Mouse (Mus musculus) stomach, embryonic 15.5 days (tissue): ENCODE results near the gene Pde3a. TPM values are rescaled to one million over a fixed set of nuclear protein-coding genes. Genes with fewer than 3 reads are reported as not detected.

Experiments used
- ATAC-seq: fragments of 200-750 bp; cut with Nextera tagmentation; 2 replicates; pipeline ENCODE4 v1.8.0; 2017; ENCODE audit warnings: low read depth, moderate number of reproducible peaks, moderate TSS enrichment; ENCODE audit not compliant: insufficient read depth, low FRiP score
- H3K27ac ChIP-seq: fragments of 300-500 bp; sonication (generic); 2 replicates; pipeline ENCODE4 v1.5.1; 2015; ENCODE audit warnings: mild to moderate bottlenecking, inconsistent platforms
- H3K27me3 ChIP-seq: fragments of 300-500 bp; sonication (generic); replicated peaks from 2 replicates; pipeline ENCODE4 v1.6.1; 2015; ENCODE audit warnings: inconsistent platforms
- H3K36me3 ChIP-seq: fragments of 300-500 bp; sonication (generic); 2 replicates; pipeline ENCODE4 v1.6.1; 2015; ENCODE audit warnings: inconsistent platforms
- H3K4me1 ChIP-seq: fragments of 300-500 bp; sonication (generic); 2 replicates; pipeline ENCODE4 v1.6.1; 2015; ENCODE audit warnings: inconsistent platforms
- H3K4me2 ChIP-seq: fragments of 300-500 bp; sonication (generic); 2 replicates; pipeline ENCODE4 v1.6.1; 2015; ENCODE audit warnings: mild to moderate bottlenecking, inconsistent platforms
- H3K4me3 ChIP-seq: fragments of 300-500 bp; sonication (generic); replicated peaks from 2 replicates; pipeline ENCODE4 v1.5.1; 2015; ENCODE audit warnings: inconsistent platforms
- H3K9ac ChIP-seq: fragments of 300-500 bp; sonication (generic); 2 replicates; pipeline ENCODE4 v1.6.1; 2015; ENCODE audit warnings: inconsistent platforms
- H3K9me3 ChIP-seq: fragments of 300-500 bp; sonication (generic); 2 replicates; pipeline ENCODE4 v1.6.1; 2016; ENCODE audit warnings: inconsistent platforms
- whole genome bisulfite sequencing: fragments of 180-500 bp; shearing (Covaris S2); methylation state at CpG from one replicate; pipeline ENCODE4 v1.1.7; 2015; 5-methylcytosine and 5-hydroxymethylcytosine counted together
- polyA plus RNA-seq: library from polyadenylated mRNA; unstranded; fragments of >200 nt; fragmentation: Nextera tagmentation; extraction: Ambion mirVana; gene quantifications from 2 replicates; pipeline ENCODE4 v1.2.1, GENCODE M21; 2015

Pde3a gene
- polyA plus RNA-seq, 1 experiment from 2014 or later = 10.6 TPM

DNA sequence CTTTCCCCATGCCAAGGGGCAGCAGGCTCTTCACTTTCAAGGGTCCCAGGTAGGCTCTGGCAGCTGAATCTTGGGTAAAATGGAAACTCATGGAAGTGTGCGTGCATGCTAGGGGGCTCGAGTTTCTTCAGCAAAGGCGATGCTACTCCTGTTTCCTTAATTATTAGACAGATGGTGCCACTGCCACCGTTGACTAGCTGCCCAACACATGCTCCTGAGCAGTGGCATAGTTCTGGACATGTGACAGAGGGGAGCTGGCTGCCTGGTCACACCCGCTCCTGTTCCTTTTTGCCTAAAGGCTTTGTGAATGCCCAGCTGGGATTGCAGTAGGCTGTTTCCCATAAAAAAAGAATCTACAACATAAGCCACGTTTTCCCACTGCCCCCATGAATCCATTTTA lies 2.7 kb upstream of the Pde3a start:
- no peaks in the 10 kb centered on the region for H3K9me3 ChIP-seq
- H3K4me3 ChIP-seq = no peak overlapping the region
- H3K4me1 ChIP-seq = peaks cover 5% of the 10 kb centered on the region; the same call in 1 of the 2 replicates
- H3K27ac ChIP-seq = no peak overlapping the region
- no peaks in the 10 kb centered on the region for H3K36me3 ChIP-seq
- 83% methylated on average over 6 of the region's 6 CpGs for WGBS
- H3K9ac ChIP-seq = no peak overlapping the region
- 0 out of 2 replicates have a peak, but pooled peaks cover 13% of the 10 kb centered on the region for H3K27me3 ChIP-seq
- H3K4me2 ChIP-seq = no peak overlapping the region
- ATAC-seq = no peak

DNA sequence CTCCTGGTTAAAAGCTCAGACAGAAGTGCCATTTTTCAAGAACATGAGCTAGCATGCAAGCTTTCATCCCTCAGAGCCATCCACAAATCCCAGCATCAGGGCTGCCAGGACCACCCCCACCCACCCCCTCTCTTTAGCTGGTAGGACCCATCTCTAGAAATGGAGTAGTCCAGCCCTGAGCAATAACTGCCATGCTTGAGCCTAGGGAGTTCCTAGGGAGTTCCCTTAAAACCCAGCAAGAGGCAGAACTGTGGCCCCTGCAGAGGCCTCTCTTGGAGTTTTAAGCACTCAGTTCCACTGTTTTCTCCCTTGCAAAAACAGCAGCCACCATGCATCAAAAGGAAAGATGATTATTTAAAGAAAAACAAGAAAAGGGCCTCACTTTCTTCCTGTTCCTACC lies 988 bp upstream of the Pde3a start:
- Histone ChIP-seq H3K27me3 (0 out of 2 replicates have a peak, but pooled peaks cover 13% of the 10 kb centered on the region), H3K27ac (0 out of 2 replicates have a peak overlapping the region, but pooled peaks have one; percentile 6), H3K9me3 (no peaks in the 10 kb centered on the region), H3K9ac (peak overlapping the region; percentile 19; the same call in 1 of the 2 replicates), H3K4me3 (peak overlapping the region; percentile 67), H3K4me2 (peak overlapping the region; percentile 57), H3K36me3 (no peaks in the 10 kb centered on the region), H3K4me1 (peaks cover 5% of the 10 kb centered on the region; the same call in 1 of the 2 replicates)
- no peak for ATAC-seq

DNA sequence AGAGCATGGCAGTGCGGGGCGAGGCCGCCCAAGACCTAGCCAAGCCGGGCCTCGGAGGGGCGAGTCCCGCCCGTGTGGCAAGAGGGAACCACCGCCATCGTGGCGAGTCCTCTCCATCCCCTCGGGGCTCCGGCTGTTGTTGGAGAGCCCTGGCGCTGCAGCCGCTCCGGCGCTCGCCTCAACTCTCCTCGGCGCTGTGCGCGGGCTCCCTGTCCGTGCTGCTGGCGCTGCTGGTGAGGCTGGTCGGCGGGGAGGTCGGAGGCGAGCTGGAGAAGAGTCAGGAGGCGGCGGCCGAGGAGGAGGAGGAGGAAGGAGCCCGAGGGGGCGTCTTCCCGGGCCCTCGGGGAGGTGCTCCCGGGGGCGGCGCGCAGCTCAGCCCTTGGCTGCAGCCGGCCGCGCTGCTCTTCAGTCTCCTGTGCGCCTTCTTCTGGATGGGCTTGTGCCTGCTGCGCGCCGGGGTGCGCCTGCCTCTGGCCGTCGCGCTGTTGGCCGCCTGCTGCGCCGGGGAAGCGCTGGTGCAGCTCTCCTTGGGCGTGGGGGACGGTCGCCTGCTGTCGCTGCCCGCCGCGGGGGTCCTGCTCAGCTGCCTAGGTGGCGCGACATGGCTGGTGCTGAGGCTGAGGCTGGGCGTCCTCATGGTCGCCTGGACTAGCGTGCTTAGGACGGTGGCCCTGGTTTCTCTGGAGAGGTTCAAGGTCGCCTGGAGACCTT lies 671 bp downstream of the Pde3a start:
- under 1% methylated on average over 66 of the region's 68 CpGs for WGBS
- Histone ChIP-seq H3K4me3 (peak overlapping the region; percentile 67), H3K36me3 (no peaks in the 10 kb centered on the region), H3K27me3 (0 out of 2 replicates have a peak, but pooled peaks cover 13% of the 10 kb centered on the region), H3K9ac (peak overlapping the region; percentile 68), H3K9me3 (no peaks in the 10 kb centered on the region), H3K4me2 (peak overlapping the region; percentile 72), H3K27ac (peak overlapping the region; percentile 94), H3K4me1 (peaks cover 5% of the 10 kb centered on the region; the same call in 1 of the 2 replicates)
- ATAC-seq = peak; percentile 83

DNA sequence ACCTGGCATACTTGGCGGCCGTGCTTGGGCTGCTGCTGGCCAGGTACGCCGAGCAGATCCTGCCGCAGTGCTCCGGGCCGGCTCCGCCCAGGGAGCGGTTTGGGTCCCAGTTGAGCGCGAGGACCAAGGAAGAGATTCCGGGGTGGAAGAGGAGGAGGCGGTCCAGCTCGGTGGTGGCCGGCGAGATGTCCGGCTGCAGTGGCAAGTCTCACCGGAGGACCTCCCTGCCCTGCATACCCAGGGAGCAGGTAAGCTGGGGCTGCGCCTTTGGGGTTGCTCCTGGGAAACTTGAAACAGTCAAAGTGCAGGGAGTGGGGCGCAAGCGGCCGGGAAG lies 1.2 kb downstream of the Pde3a start:
- ATAC-seq = no peak
- Histone ChIP-seq H3K36me3 (no peaks in the 10 kb centered on the region), H3K27ac (peak overlapping the region; percentile 94), H3K27me3 (0 out of 2 replicates have a peak, but pooled peaks cover 13% of the 10 kb centered on the region), H3K9ac (peak overlapping the region; percentile 68), H3K4me3 (peak overlapping the region; percentile 67), H3K4me1 (peaks cover 7% of the 10 kb centered on the region; the same call in 1 of the 2 replicates), H3K4me2 (peak overlapping the region; percentile 72), H3K9me3 (no peaks in the 10 kb centered on the region)
- 2% methylated on average over 22 of the region's 22 CpGs for WGBS

DNA sequence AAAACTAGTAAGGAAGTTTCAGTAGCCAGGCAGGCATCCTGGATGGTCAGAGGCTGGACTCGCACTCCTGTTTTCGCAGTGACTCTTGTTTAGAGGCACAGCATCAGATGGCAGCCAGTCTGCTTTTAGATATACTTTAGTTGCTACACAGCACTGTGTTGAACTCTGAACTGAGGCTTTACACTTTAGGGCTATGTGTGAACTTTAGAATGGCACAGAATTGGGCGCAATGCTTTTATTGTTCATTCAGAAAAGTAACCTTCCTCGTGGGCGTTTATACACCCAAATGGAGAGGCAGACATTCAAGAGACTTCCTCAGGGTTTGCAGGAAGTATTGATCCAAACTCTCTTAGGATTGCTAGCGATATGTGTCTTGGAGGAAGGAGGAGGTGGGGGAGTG lies 1.9 kb downstream of the Pde3a start:
- Histone ChIP-seq H3K4me1 (peaks cover 10% of the 10 kb centered on the region; the same call in 1 of the 2 replicates), H3K36me3 (no peaks in the 10 kb centered on the region), H3K9me3 (no peaks in the 10 kb centered on the region), H3K4me3 (peak overlapping the region; percentile 67), H3K27me3 (0 out of 2 replicates have a peak, but pooled peaks cover 13% of the 10 kb centered on the region), H3K27ac (no peak overlapping the region), H3K9ac (peak overlapping the region; percentile 68; the same call in 1 of the 2 replicates), H3K4me2 (peak overlapping the region; percentile 72)
- no peak for ATAC-seq
- WGBS = 36% methylated on average over 6 of the region's 6 CpGs

DNA sequence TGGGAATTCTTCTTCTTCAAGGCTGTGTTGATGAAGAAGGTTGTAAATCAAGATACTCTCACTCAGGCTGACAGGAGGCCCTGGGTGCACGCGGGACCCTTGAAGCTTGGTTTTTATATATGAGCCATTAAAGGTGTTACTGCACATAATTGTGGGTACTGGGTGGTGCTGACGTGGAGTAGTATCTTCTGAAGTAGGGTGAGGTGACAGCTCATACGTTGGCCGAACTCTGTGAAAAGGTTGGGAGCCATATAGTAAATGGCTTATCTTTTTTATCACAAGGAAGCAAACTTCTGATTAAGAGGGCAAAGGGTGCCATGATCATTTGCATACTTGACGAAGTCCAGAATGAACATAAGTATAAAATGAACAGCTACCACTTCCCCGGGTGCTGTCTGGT lies 3.5 kb downstream of the Pde3a start:
- peaks cover 6% of the 10 kb centered on the region; the same call in 1 of the 2 replicates for H3K4me1 ChIP-seq
- H3K27ac ChIP-seq = no peak overlapping the region
- H3K36me3 ChIP-seq = no peaks in the 10 kb centered on the region
- no peaks in the 10 kb centered on the region for H3K9me3 ChIP-seq
- H3K4me2 ChIP-seq = peak overlapping the region; percentile 72
- WGBS = 74% methylated on average over 7 of the region's 7 CpGs
- no peak overlapping the region for H3K9ac ChIP-seq
- ATAC-seq = no peak
- H3K4me3 ChIP-seq = peak overlapping the region; percentile 15
- H3K27me3 ChIP-seq = 0 out of 2 replicates have a peak, but pooled peaks cover 13% of the 10 kb centered on the region

DNA sequence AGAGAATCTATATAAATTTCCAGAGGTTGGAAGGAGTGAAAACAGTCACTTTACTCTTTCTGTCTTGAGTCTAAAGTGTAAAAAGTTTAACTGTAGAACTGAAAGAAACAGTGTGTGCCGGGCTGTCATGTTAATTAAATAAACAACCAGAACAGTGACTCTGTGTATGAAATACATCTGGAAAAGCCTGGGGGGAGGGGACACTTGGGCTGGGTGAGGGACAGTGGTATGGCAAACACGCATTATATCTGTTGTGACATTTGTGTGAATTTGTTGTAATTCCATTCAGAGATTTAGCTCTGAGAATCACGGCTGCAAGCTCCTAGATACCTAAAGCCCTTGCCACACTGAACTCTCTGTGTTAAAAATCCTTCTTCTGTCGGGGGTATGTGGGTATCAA lies 5.9 kb downstream of the Pde3a start:
- 31% methylated on average over 4 of the region's 4 CpGs for WGBS
- H3K9me3 ChIP-seq = no peaks in the 10 kb centered on the region
- 0 out of 2 replicates have a peak, but pooled peaks cover 4% of the 10 kb centered on the region for H3K27me3 ChIP-seq
- no peak overlapping the region for H3K9ac ChIP-seq
- H3K4me2 ChIP-seq = no peak overlapping the region
- H3K4me3 ChIP-seq = no peak overlapping the region
- H3K4me1 ChIP-seq = peaks cover 4% of the 10 kb centered on the region; the same call in 1 of the 2 replicates
- H3K36me3 ChIP-seq = no peaks in the 10 kb centered on the region
- no peak for ATAC-seq
- H3K27ac ChIP-seq = no peak overlapping the region

DNA sequence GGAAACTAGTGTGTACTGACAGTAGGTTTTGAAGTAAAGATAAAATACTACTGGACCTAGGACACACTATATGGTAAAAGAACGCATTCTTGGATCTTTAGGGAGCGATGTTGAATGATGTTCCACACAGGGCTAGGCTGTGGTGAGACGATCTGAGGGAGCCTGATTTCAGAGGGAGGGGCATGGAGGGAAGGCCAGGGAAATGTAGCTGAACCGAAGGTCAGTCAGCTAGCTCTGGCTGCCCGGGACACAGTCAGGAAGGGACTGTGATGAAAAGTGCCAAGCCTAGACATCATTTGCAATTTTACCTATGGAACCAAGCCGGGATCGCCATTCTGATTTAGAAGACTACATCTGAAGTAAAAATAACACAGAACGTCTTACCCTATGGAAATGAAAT lies 7.8 kb downstream of the Pde3a start:
- Histone ChIP-seq H3K4me1 (0 out of 2 replicates have a peak, but pooled peaks cover 4% of the 10 kb centered on the region), H3K36me3 (no peaks in the 10 kb centered on the region), H3K27ac (no peak overlapping the region), H3K9me3 (no peaks in the 10 kb centered on the region), H3K27me3 (no peaks in the 10 kb centered on the region), H3K9ac (no peak overlapping the region), H3K4me3 (no peak overlapping the region), H3K4me2 (no peak overlapping the region)
- WGBS = 67% methylated on average over 8 of the region's 8 CpGs
- ATAC-seq = no peak

DNA sequence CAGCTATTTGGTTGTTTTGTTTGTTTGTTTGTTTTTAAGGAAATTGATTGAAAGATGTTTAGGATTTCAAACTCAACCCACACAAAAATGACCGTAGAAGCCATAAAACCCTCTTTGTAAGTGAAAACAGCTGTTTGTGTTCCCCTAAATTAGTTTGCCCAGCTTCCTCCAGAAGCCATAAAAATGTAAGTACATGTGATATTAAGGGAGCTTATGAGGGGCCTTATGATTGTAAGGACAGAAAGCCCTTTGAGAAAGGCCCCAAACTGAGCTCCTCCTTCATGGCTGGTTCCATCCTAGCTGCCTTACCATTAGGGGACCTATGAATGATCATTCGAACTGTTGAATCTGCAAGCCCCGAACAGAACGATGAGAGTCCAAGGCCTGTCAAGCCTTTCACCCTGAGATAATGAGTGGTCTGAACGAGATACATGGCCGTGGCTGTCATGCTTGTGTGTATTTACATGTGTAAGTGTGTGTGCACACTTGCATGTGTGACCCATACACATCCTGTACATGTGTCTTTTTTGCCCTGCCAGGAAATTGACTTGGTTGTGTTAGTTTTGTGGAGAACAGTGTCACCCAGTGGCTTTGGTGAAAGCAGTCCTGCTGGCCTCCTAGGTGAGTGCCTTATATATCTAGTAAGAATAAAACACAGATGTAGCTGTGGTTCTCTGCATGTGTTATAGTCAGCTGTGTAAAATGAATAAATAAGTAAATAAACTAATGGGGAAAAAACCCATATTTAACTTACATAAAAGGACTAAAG lies 8.5 kb downstream of the Pde3a start:
- no peak for ATAC-seq
- H3K27ac ChIP-seq = no peak overlapping the region
- WGBS = 79% methylated on average over 6 of the region's 6 CpGs

DNA sequence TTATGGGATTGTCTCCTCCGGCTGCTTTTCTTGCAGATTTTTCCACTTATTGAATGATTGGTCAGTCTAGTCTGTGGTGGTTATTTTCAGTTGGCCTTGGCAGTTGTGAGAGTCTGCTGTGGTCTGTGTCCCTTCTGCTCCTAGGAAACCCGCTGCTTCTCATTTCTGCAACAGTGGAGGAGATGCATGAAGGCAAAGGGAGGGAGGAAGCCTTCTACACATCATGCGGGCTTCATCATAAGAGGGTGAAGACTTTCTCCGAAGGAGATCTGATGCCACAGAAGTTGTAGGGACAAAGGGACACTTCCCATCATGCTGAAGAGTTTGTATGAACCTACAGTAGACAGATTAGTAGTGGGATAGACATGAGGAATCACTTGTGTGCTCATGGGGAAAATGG lies 16.2 kb downstream of the Pde3a start:
- no peak overlapping the region for H3K27ac ChIP-seq
- H3K9me3 ChIP-seq = no peaks in the 10 kb centered on the region
- H3K9ac ChIP-seq = no peak overlapping the region
- H3K4me1 ChIP-seq = no peaks in the 10 kb centered on the region
- no peak overlapping the region for H3K4me3 ChIP-seq
- WGBS = 86% methylated on average over 4 of the region's 4 CpGs
- no peaks in the 10 kb centered on the region for H3K36me3 ChIP-seq
- H3K27me3 ChIP-seq = no peaks in the 10 kb centered on the region
- H3K4me2 ChIP-seq = no peak overlapping the region
- ATAC-seq = no peak

More for the DNA sequence above, 8.5 kb downstream of the Pde3a start:
- no peak overlapping the region for H3K4me2 ChIP-seq
- no peaks in the 10 kb centered on the region for H3K36me3 ChIP-seq
- no peak overlapping the region for H3K4me3 ChIP-seq
- H3K9ac ChIP-seq = no peak overlapping the region
- H3K27me3 ChIP-seq = no peaks in the 10 kb centered on the region
- H3K9me3 ChIP-seq = no peaks in the 10 kb centered on the region
- H3K4me1 ChIP-seq = 0 out of 2 replicates have a peak, but pooled peaks cover 4% of the 10 kb centered on the region

DNA sequence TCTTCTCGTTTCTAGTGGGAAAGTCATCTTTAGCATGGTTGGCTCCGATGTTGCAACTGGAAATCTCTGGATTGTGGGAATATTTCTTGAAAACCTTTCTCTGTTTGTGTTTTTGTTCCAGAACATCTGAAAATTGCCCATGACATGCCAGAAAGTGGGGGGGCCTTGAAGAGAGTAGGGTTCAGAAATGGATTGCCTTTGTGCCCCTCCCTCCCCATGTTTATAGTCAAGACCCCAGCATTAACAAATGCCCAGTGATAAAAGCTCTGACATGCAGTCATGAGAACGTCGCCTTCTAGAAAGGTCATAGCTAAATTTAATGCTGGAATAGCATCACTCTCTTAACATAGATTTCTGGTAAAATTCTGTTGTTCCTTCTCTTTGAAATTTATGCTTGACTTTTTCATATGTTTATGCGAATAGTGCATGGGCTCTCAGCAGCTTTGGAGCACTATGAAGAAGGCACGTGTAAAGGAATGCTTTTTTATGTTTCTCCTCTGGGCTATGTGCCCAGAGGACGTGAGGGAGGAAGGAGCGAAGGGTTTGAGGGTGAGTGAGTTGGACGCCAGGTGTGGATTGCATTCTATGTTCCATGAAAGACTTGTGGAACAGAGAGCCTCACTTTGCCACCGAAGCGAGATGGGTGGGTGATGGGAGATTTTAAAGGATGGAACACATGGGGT lies 19.0 kb downstream of the Pde3a start:
- H3K9me3 ChIP-seq = no peaks in the 10 kb centered on the region
- 66% methylated on average over 11 of the region's 11 CpGs for WGBS

More for the DNA sequence above, 19.0 kb downstream of the Pde3a start:
- Histone ChIP-seq H3K4me3 (no peak overlapping the region), H3K27ac (no peak overlapping the region), H3K9ac (no peak overlapping the region), H3K36me3 (no peaks in the 10 kb centered on the region), H3K4me2 (no peak overlapping the region), H3K27me3 (no peaks in the 10 kb centered on the region), H3K4me1 (peaks cover 4% of the 10 kb centered on the region; the same call in 1 of the 2 replicates)
- no peak for ATAC-seq
